Mouse (Mus musculus): ENCODE measurements around the gene Eva1c.
A peak's percentile ranks its signal among the peaks of the same experiment; 100 is the strongest.
"Not testable (repeated sequence)": the region's sequence is repeated elsewhere in the genome, so short reads cannot be mapped to it uniquely, and the experiment has no call there.

Eva1c gene

GRCm38 (mm10) chr16:90826457-90826856, at the start of gene Eva1c:
Eva1c (plus strand) TSS chr16:90826719.
- no peak for DNase-seq

GRCm38 (mm10) chr16:90779783-90780182, 46.7 kb upstream of the Eva1c start:
- no peak for DNase-seq

GRCm38 (mm10) chr16:90783302-90783701, 43.2 kb upstream of the Eva1c start:
- peak; percentile 92 for DNase-seq

GRCm38 (mm10) chr16:90785257-90785656, 41.3 kb upstream of the Eva1c start:
- DNase-seq = no peak

GRCm38 (mm10) chr16:90788580-90788979, 37.9 kb upstream of the Eva1c start:
- no peak for DNase-seq

- no peak for DNase-seq
Observed at GRCm38 (mm10) chr16:90790946-90791345, 35.6 kb upstream of the Eva1c start.

- DNase-seq = no peak
Observed at GRCm38 (mm10) chr16:90792066-90792465, 34.5 kb upstream of the Eva1c start.

GRCm38 (mm10) chr16:90792500-90792899, 34.0 kb upstream of the Eva1c start:
- no peak for DNase-seq

GRCm38 (mm10) chr16:90794708-90795107, 31.8 kb upstream of the Eva1c start:
- no peak for DNase-seq

GRCm38 (mm10) chr16:90798446-90798845, 28.1 kb upstream of the Eva1c start:
- DNase-seq = no peak

- DNase-seq = no peak
Observed at GRCm38 (mm10) chr16:90798848-90799247, 27.7 kb upstream of the Eva1c start.

- peak; percentile 97 for DNase-seq
Observed at GRCm38 (mm10) chr16:90799840-90800239, 26.7 kb upstream of the Eva1c start.

GRCm38 (mm10) chr16:90801251-90801650, 25.3 kb upstream of the Eva1c start:
- DNase-seq = no peak

- DNase-seq = no peak
Observed at GRCm38 (mm10) chr16:90801928-90802327, 24.6 kb upstream of the Eva1c start.

- DNase-seq = no peak
Observed at GRCm38 (mm10) chr16:90804466-90804865, 22.1 kb upstream of the Eva1c start.

- DNase-seq = peak; percentile 100
Observed at GRCm38 (mm10) chr16:90809975-90810715, 16.4 kb upstream of the Eva1c start, which contains the start of gene Urb1. Urb1 (minus strand) TSS chr16:90810413.

GRCm38 (mm10) chr16:90810716-90811256, 15.7 kb upstream of the Eva1c start:
- no peak for DNase-seq

GRCm38 (mm10) chr16:90812086-90812485, 14.4 kb upstream of the Eva1c start:
- DNase-seq = no peak

GRCm38 (mm10) chr16:90820326-90820725, 6.2 kb upstream of the Eva1c start:
- DNase-seq = no peak

GRCm38 (mm10) chr16:90821046-90821697, 5.3 kb upstream of the Eva1c start:
- no peak for DNase-seq

GRCm38 (mm10) chr16:90822284-90822935, 4.1 kb upstream of the Eva1c start:
- DNase-seq = no peak

- peak; percentile 92 for DNase-seq
Observed at GRCm38 (mm10) chr16:90822981-90823380, 3.5 kb upstream of the Eva1c start.

GRCm38 (mm10) chr16:90823986-90824385, 2.5 kb upstream of the Eva1c start:
- not testable (repeated sequence) for DNase-seq

- peak; percentile 90 for DNase-seq
Observed at GRCm38 (mm10) chr16:90826041-90826440, 478 bp upstream of the Eva1c start.
